Mouse (Mus musculus): ENCODE measurements around the gene Tnfrsf12a.

Tnfrsf12a gene

GRCm38 (mm10) chr17:23677236-23677679 lies at the start of gene Tnfrsf12a:
Gene Tnfrsf12a, minus strand, starts transcription at chr17:23677468.
- DNase-seq = peak; percentile 82

- peak; percentile 91 for DNase-seq
Measured at GRCm38 (mm10) chr17:23726758-23727142, 49.5 kb upstream of the Tnfrsf12a start.

- peak; percentile 97 for DNase-seq
Measured at GRCm38 (mm10) chr17:23725999-23726757, 48.9 kb upstream of the Tnfrsf12a start, which contains the start of gene Pkmyt1. Gene Pkmyt1, plus strand, starts transcription at chr17:23726336.

- no peak for DNase-seq
Measured at GRCm38 (mm10) chr17:23725477-23725876, 48.2 kb upstream of the Tnfrsf12a start.

- no peak for DNase-seq
Measured at GRCm38 (mm10) chr17:23722376-23723125, 45.3 kb upstream of the Tnfrsf12a start, which contains the start of gene 1520401A03Rik. Gene 1520401A03Rik, minus strand, starts transcription at chr17:23722783.

- no peak for DNase-seq
Measured at GRCm38 (mm10) chr17:23721886-23722285, 44.6 kb upstream of the Tnfrsf12a start.

GRCm38 (mm10) chr17:23719455-23719854 lies 42.2 kb upstream of the Tnfrsf12a start:
- no peak for DNase-seq

- no peak for DNase-seq
Measured at GRCm38 (mm10) chr17:23717003-23717402, 39.7 kb upstream of the Tnfrsf12a start.

GRCm38 (mm10) chr17:23706212-23706611 lies 28.9 kb upstream of the Tnfrsf12a start:
- DNase-seq = peak; percentile 78

GRCm38 (mm10) chr17:23705525-23706104 lies 28.3 kb upstream of the Tnfrsf12a start:
- no peak for DNase-seq

- no peak for DNase-seq
Measured at GRCm38 (mm10) chr17:23704741-23705140, 27.5 kb upstream of the Tnfrsf12a start.

- no peak for DNase-seq
Measured at GRCm38 (mm10) chr17:23703301-23703700, 26.0 kb upstream of the Tnfrsf12a start.

- DNase-seq = peak; percentile 79
Measured at GRCm38 (mm10) chr17:23700079-23700478, 22.8 kb upstream of the Tnfrsf12a start.

- peak; percentile 20 for DNase-seq
Measured at GRCm38 (mm10) chr17:23699131-23700077, 22.1 kb upstream of the Tnfrsf12a start.

GRCm38 (mm10) chr17:23695801-23696200 lies 18.5 kb upstream of the Tnfrsf12a start:
- no peak for DNase-seq

- no peak for DNase-seq
Measured at GRCm38 (mm10) chr17:23694491-23694890, 17.2 kb upstream of the Tnfrsf12a start.

- no peak for DNase-seq
Measured at GRCm38 (mm10) chr17:23683856-23684672, 6.8 kb upstream of the Tnfrsf12a start, which contains the start of gene Cldn9. Gene Cldn9, minus strand, starts transcription at chr17:23684026.

- no peak for DNase-seq
Measured at GRCm38 (mm10) chr17:23683226-23683625, 6.0 kb upstream of the Tnfrsf12a start.

GRCm38 (mm10) chr17:23682530-23682929 lies 5.3 kb upstream of the Tnfrsf12a start:
- DNase-seq = no peak

- no peak for DNase-seq
Measured at GRCm38 (mm10) chr17:23682092-23682491, 4.8 kb upstream of the Tnfrsf12a start.

- no peak for DNase-seq
Measured at GRCm38 (mm10) chr17:23681086-23681485, 3.8 kb upstream of the Tnfrsf12a start.

All from liver (tissue).